18 mouse cellular contexts compared by ENCODE assay signal in genomic region chr6:136495023-136495422, GRCm38 (mm10).
"Had no signal": no experiment of that assay in that cellular context is flagged by ENCODE, and none has a peak within 500 bp of the region (broad histone marks: within the 10 kb centered on the region; RNA-seq: fewer than 3 reads in every experiment).

No protein-coding gene starts in this region.

- H3K36me3 ChIP-seq: liver, embryonic 13.5 days; midbrain, embryonic 12.5 days; neural tube, embryonic 13.5 days; stomach, embryonic 15.5 days had no signal

- H3K27me3 ChIP-seq: liver, embryonic 13.5 days; midbrain, embryonic 12.5 days; neural tube, embryonic 13.5 days; stomach, embryonic 15.5 days had no signal

- H3K4me3 ChIP-seq: layer of hippocampus, adult 2 months; liver, embryonic 13.5 days; midbrain, embryonic 12.5 days; myocyte; neural tube, embryonic 13.5 days; stomach, embryonic 15.5 days had no signal

- H3K4me1 ChIP-seq: midbrain, embryonic 12.5 days; neural tube, embryonic 13.5 days; stomach, embryonic 15.5 days had no signal

- DNase-seq: kidney, adult 18-20 months; kidney, adult 9 months; kidney, postnatal 25 days; layer of hippocampus, adult 9-11 months; liver, embryonic 13.5 days; lung, adult 2 months; lung, postnatal 14 days; lung, postnatal 4 days; retina, postnatal 1 day; right cerebral cortex, postnatal 25 days; spleen, adult 18-20 months; thymus, postnatal 36 days had no signal

- H3K27ac ChIP-seq: kidney, postnatal 0 days; layer of hippocampus, adult 2 months; liver, embryonic 13.5 days; midbrain, embryonic 12.5 days; neural tube, embryonic 13.5 days had no signal
